Mouse (Mus musculus): ENCODE results near the gene Art2b.

DNA sequence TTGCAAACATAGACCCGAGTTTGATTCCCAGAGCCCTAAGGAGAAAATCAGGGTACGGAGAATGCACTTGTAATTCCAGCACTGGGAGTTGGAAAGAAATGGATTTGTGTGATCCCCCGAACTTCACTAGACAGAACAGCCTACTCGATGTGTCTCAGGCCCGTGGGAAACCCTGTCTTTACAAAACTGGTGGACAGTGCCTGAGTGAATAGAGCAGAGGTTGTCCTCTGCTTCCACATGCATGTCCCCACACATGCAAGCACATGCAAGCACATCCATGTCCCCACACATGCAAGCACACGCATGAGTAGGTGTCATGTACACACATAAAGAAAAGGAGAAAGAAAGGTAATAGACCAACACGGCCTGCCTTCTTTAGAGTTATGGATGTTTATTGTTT, 3.4 kb downstream of the Art2b start:
- no peak for TF ChIP-seq CTCF (IDR thresholded peaks at IDR 0.05; ENCODE audit: extremely low read depth, insufficient read length, insufficient replicate concordance, low read depth, low read length)
- no peak for TF ChIP-seq POLR2A (IDR thresholded peaks at IDR 0.05; ENCODE audit: low read depth, low read length)
